Mouse (Mus musculus): ENCODE results near the gene Gemin8. TPM values are rescaled to one million over a fixed set of nuclear protein-coding genes. Genes with fewer than 3 reads are reported as not detected.

The Gemin8 gene
- 5.2 and 5.8 TPM in 2 replicates for polyA plus RNA-seq (2012; rRNA removed)
- polyA plus RNA-seq (2014; fragmentation: Nextera tagmentation; extraction: Ambion mirVana), result 6.4 and 7.0 TPM in 2 replicates

- peak within 1 kb of the TSS; percentile 60 for H3K27ac ChIP-seq
These were observed at the start of gene Gemin8 for GRCm38 (mm10) chrX:166169892-166170799. Gene Gemin8 (plus strand): TSS chrX:166170454.

GRCm38 (mm10) chrX:166147158-166147846 is 23.0 kb upstream of the Gemin8 start:
- no peak for DNase-seq (ENCODE audit: low read depth in 3 of 3, low spot score in 3 of 3)
- Histone ChIP-seq H3K9me3 (ENCODE audit: control insufficient read depth, low read length) (no peaks in the 10 kb centered on the region), H3K27ac (no peak overlapping the region), H3K4me3 (ENCODE audit: insufficient read depth in 1 of 2, low read depth in 2 of 2, low read length in 2 of 2) (no peak overlapping the region), H3K27me3 (ENCODE audit: control insufficient read depth, insufficient read depth, low read length) (no peaks in the 10 kb centered on the region), H3K36me3 (replicated peaks; ENCODE audit: control insufficient read depth, insufficient read depth, low read depth) (no peaks in the 10 kb centered on the region), H3K4me1 (replicated peaks; ENCODE audit: control insufficient read depth in 2 of 2, insufficient read depth in 2 of 2, low read length in 1 of 2) (no peaks in the 10 kb centered on the region), H3K4me2 (ENCODE audit: low read depth) (no peak overlapping the region), H3K9ac (replicated peaks) (no peak overlapping the region)
- TF ChIP-seq CTCF (IDR thresholded peaks at IDR 0.05; ENCODE audit: low read depth), result no peak
- TF ChIP-seq EP300 (IDR thresholded peaks at IDR 0.05; ENCODE audit: low read depth), result no peak
- ATAC-seq (ENCODE audit: insufficient read depth), result no peak
- WGBS (ENCODE audit: insufficient replicate concordance), result 67% methylated on average over 15 of the region's 15 CpGs

More at GRCm38 (mm10) chrX:166169892-166170799, at the start of gene Gemin8:
- TF ChIP-seq CTCF (IDR thresholded peaks at IDR 0.05; ENCODE audit: low read depth) (peak; percentile 47), EP300 (IDR thresholded peaks at IDR 0.05; ENCODE audit: low read depth) (no peak)
- peak; percentile 97 for ATAC-seq (ENCODE audit: insufficient read depth)
- WGBS (ENCODE audit: insufficient replicate concordance), result 12% methylated on average over 31 of the region's 31 CpGs
- Histone ChIP-seq H3K9ac (replicated peaks) (peak within 1 kb of the TSS; percentile 70), H3K4me1 (replicated peaks; ENCODE audit: control insufficient read depth in 2 of 2, insufficient read depth in 2 of 2, low read length in 1 of 2) (peaks cover 2 to 15% of the 10 kb centered on the region in 2 experiments), H3K27me3 (ENCODE audit: control insufficient read depth, insufficient read depth, low read length) (no peaks in the 10 kb centered on the region), H3K9me3 (ENCODE audit: control insufficient read depth, low read length) (no peaks in the 10 kb centered on the region), H3K4me2 (ENCODE audit: low read depth) (peak within 1 kb of the TSS; percentile 74), H3K36me3 (replicated peaks; ENCODE audit: control insufficient read depth, insufficient read depth, low read depth) (no peaks in the 10 kb centered on the region), H3K4me3 (ENCODE audit: insufficient read depth in 1 of 2, low read depth in 2 of 2, low read length in 2 of 2) (peak within 1 kb of the TSS; percentile 72 to 99)
- DNase-seq (ENCODE audit: low read depth in 3 of 3, low spot score in 3 of 3), result peak; percentile 90 to 92 (median 91)

GRCm38 (mm10) chrX:166162773-166163172 is 7.5 kb upstream of the Gemin8 start:
- Histone ChIP-seq H3K27ac (no peak overlapping the region), H3K4me1 (replicated peaks; ENCODE audit: control insufficient read depth in 2 of 2, insufficient read depth in 2 of 2, low read length in 1 of 2) (peaks cover 0 to 2% of the 10 kb centered on the region in 2 experiments; a peak in 2 of 4 replicates), H3K4me2 (ENCODE audit: low read depth) (no peak overlapping the region), H3K4me3 (ENCODE audit: insufficient read depth in 1 of 2, low read depth in 2 of 2, low read length in 2 of 2) (no peak overlapping the region), H3K9ac (replicated peaks) (no peak overlapping the region), H3K27me3 (ENCODE audit: control insufficient read depth, insufficient read depth, low read length) (no peaks in the 10 kb centered on the region), H3K9me3 (ENCODE audit: control insufficient read depth, low read length) (no peaks in the 10 kb centered on the region), H3K36me3 (replicated peaks; ENCODE audit: control insufficient read depth, insufficient read depth, low read depth) (no peaks in the 10 kb centered on the region)
- 39% methylated on average over 4 of the region's 4 CpGs for WGBS (ENCODE audit: insufficient replicate concordance)
- DNase-seq (ENCODE audit: low read depth in 3 of 3, low spot score in 3 of 3) (no peak), ATAC-seq (ENCODE audit: insufficient read depth) (no peak)
- no peak for TF ChIP-seq EP300 (IDR thresholded peaks at IDR 0.05; ENCODE audit: low read depth)
- TF ChIP-seq CTCF (IDR thresholded peaks at IDR 0.05; ENCODE audit: low read depth), result peak; percentile 6; the same call in 1 of the 2 replicates

GRCm38 (mm10) chrX:166167307-166167706 is 2.9 kb upstream of the Gemin8 start:
- TF ChIP-seq EP300 (IDR thresholded peaks at IDR 0.05; ENCODE audit: low read depth), result no peak
- peak; percentile 44; the same call in 1 of the 2 replicates for TF ChIP-seq CTCF (IDR thresholded peaks at IDR 0.05; ENCODE audit: low read depth)
- no peaks in the 10 kb centered on the region for H3K36me3 ChIP-seq (replicated peaks; ENCODE audit: control insufficient read depth, insufficient read depth, low read depth)
- H3K27ac ChIP-seq, result no peak overlapping the region
- H3K4me3 ChIP-seq (ENCODE audit: insufficient read depth in 1 of 2, low read depth in 2 of 2, low read length in 2 of 2), result no peak overlapping the region
- H3K9me3 ChIP-seq (ENCODE audit: control insufficient read depth, low read length), result no peaks in the 10 kb centered on the region
- no peaks in the 10 kb centered on the region for H3K27me3 ChIP-seq (ENCODE audit: control insufficient read depth, insufficient read depth, low read length)
- no peak for ATAC-seq (ENCODE audit: insufficient read depth)
- WGBS (ENCODE audit: insufficient replicate concordance), result 2% methylated on average over 4 of the region's 4 CpGs
- DNase-seq (ENCODE audit: low read depth in 3 of 3, low spot score in 3 of 3), result peak in 1 of 3 experiments; percentile 45
- H3K4me2 ChIP-seq (ENCODE audit: low read depth), result no peak overlapping the region
- H3K9ac ChIP-seq (replicated peaks), result no peak overlapping the region
- H3K4me1 ChIP-seq (replicated peaks; ENCODE audit: control insufficient read depth in 2 of 2, insufficient read depth in 2 of 2, low read length in 1 of 2), result peaks cover 2 to 10% of the 10 kb centered on the region in 2 experiments
